13 mouse cellular contexts compared by ENCODE assay signal in genomic region chr9:102307656-102308055, GRCm38 (mm10). TPM values are rescaled to one million over a fixed set of nuclear protein-coding genes. Genes with fewer than 3 reads are reported as not detected.
DNase-seq lines count a peak whose midpoint lies in the region; ATAC-seq and TF ChIP-seq lines count a peak whose summit lies in the region.
"Had no signal": no experiment of that assay in that cellular context is flagged by ENCODE, and none has a peak within 500 bp of the region (broad histone marks: within the 10 kb centered on the region; RNA-seq: fewer than 3 reads in every experiment).

No protein-coding gene starts in this region.

- no peak for ATAC-seq in kidney, embryonic 16.5 days (ENCODE audit: low FRiP score, low TSS enrichment)
- ATAC-seq in neural tube, embryonic 13.5 days (ENCODE audit: low read depth): no peak
- ATAC-seq: liver, postnatal 0 days had no signal

- no peak overlapping the region for H3K4me2 ChIP-seq in kidney, embryonic 16.5 days (replicated peaks; ENCODE audit: low read depth, low read length)
- no peak overlapping the region for H3K4me2 ChIP-seq in neural tube, embryonic 13.5 days
- H3K4me2 ChIP-seq: limb, embryonic 12.5 days had no signal

- H3K27me3 ChIP-seq in heart, adult 2 months (ENCODE audit: control insufficient read depth, insufficient read depth, low read length): no peaks in the 10 kb centered on the region
- H3K27me3 ChIP-seq in kidney, embryonic 16.5 days (ENCODE audit: insufficient read depth, low read length): no peaks in the 10 kb centered on the region
- peaks cover 9% of the 10 kb centered on the region; the same call in 1 of the 2 replicates for H3K27me3 ChIP-seq in neural tube, embryonic 13.5 days
- H3K27me3 ChIP-seq in limb, embryonic 10.5 days (ENCODE audit: low read depth, poor library complexity, severe bottlenecking): peaks cover 19% of the 10 kb centered on the region; the same call in 1 of the 2 replicates

- no peak for TF ChIP-seq CTCF in heart, adult 2 months (IDR thresholded peaks at IDR 0.05)

- WGBS in heart, adult 2 months: 42% methylated on average over 4 of the region's 4 CpGs
- WGBS in kidney, embryonic 16.5 days: 35% methylated on average over 4 of the region's 4 CpGs
- WGBS in neural tube, embryonic 13.5 days: 8% methylated on average over 4 of the region's 4 CpGs
- 45% methylated on average over 4 of the region's 4 CpGs for WGBS in limb, embryonic 10.5 days

- TF ChIP-seq EP300 in heart, adult 2 months (IDR thresholded peaks at IDR 0.05; ENCODE audit: insufficient read depth, low read depth, low read length): no peak

- H3K79me2 ChIP-seq in heart, adult 2 months (replicated peaks; ENCODE audit: control insufficient read depth, insufficient read depth, low read length): no peaks in the 10 kb centered on the region

- H3K27ac ChIP-seq in heart, adult 2 months: peak overlapping the region; percentile 72
- H3K27ac ChIP-seq in kidney, embryonic 16.5 days (ENCODE audit: low read length): peak overlapping the region; percentile 67; the same call in 1 of the 2 replicates
- H3K27ac ChIP-seq in neural tube, embryonic 13.5 days (replicated peaks): peak overlapping the region; percentile 4; the same call in 1 of the 2 replicates
- no peak overlapping the region for H3K27ac ChIP-seq in limb, embryonic 10.5 days
- H3K27ac ChIP-seq: limb, embryonic 12.5 days had no signal

- intact Hi-C loops in heart, adult 2 months (cut with DNase I): loop anchor here (2.0 kb wide), 2 partner anchors 43 to 47 kb away; partner anchors contain the start of gene Ephb1

- H3K4me1 ChIP-seq in heart, adult 2 months (ENCODE audit: control insufficient read depth, insufficient read depth, low read length): peaks cover 11% of the 10 kb centered on the region
- H3K4me1 ChIP-seq in kidney, embryonic 16.5 days (ENCODE audit: insufficient read depth, low read length): no peaks in the 10 kb centered on the region
- peaks cover 45% of the 10 kb centered on the region for H3K4me1 ChIP-seq in neural tube, embryonic 13.5 days (replicated peaks)
- H3K4me1 ChIP-seq in limb, embryonic 10.5 days: peaks cover 31% of the 10 kb centered on the region

- peaks cover 5% of the 10 kb centered on the region; the same call in 1 of the 2 replicates for H3K9me3 ChIP-seq in kidney, embryonic 16.5 days (ENCODE audit: low read length)
- no peaks in the 10 kb centered on the region; the same call in 1 of the 2 replicates for H3K9me3 ChIP-seq in neural tube, embryonic 13.5 days
- H3K9me3 ChIP-seq in limb, embryonic 10.5 days (replicated peaks): no peaks in the 10 kb centered on the region

- DNase-seq in heart, adult 2 months: no peak
- DNase-seq in heart, adult 9 months (ENCODE audit: low spot score in 2 of 2): no peak
- no peak for DNase-seq in kidney, postnatal 10 days
- no peak for DNase-seq in neural tube, embryonic 10.5 days (ENCODE audit: extremely low spot score, low spot score)
- DNase-seq in urinary bladder, postnatal 14 days (ENCODE audit: low spot score): no peak
- DNase-seq in limb, embryonic 10.5 days (ENCODE audit: low spot score): no peak
- DNase-seq: liver, postnatal 0 days; right cerebral cortex, postnatal 14 days; thymus, postnatal 14 days had no signal

- H3K36me3 ChIP-seq in heart, adult 2 months (ENCODE audit: control insufficient read depth, insufficient read depth, low read length): no peaks in the 10 kb centered on the region
- no peaks in the 10 kb centered on the region for H3K36me3 ChIP-seq in kidney, embryonic 16.5 days (ENCODE audit: insufficient read depth, low read length)
- no peaks in the 10 kb centered on the region for H3K36me3 ChIP-seq in neural tube, embryonic 13.5 days
- H3K36me3 ChIP-seq in limb, embryonic 10.5 days: no peaks in the 10 kb centered on the region
- H3K36me3 ChIP-seq: limb, embryonic 12.5 days had no signal

- TF ChIP-seq POLR2A in heart, adult 2 months (IDR thresholded peaks at IDR 0.05; ENCODE audit: insufficient read depth, low read depth, low read length): no peak

- no peak overlapping the region for H3K4me3 ChIP-seq in heart, adult 2 months
- no peak overlapping the region for H3K4me3 ChIP-seq in kidney, embryonic 16.5 days (ENCODE audit: low read length)
- no peak overlapping the region for H3K4me3 ChIP-seq in neural tube, embryonic 13.5 days
- H3K4me3 ChIP-seq in limb, embryonic 10.5 days: no peak overlapping the region
- H3K4me3 ChIP-seq: erythroblast, embryonic 14.5 days; limb, embryonic 12.5 days had no signal

- H3K9ac ChIP-seq in heart, adult 2 months (ENCODE audit: low read depth, low read length): no peak overlapping the region
- no peak overlapping the region for H3K9ac ChIP-seq in kidney, embryonic 16.5 days (replicated peaks; ENCODE audit: low read length)
- no peak overlapping the region for H3K9ac ChIP-seq in neural tube, embryonic 13.5 days
- H3K9ac ChIP-seq: limb, embryonic 12.5 days; liver, postnatal 0 days had no signal

RNA-seq across cellular contexts. Expression of gene Ephb1, which starts 46.8 kb away (rescaled TPM):
- total RNA-seq in heart, adult 2 months (2021): 10 to 100 TPM; 21.2 to 23.3 TPM
- polyA plus RNA-seq in heart, adult 2 months (2012; rRNA removed): 2.8 and 3.1 TPM in 2 replicates
- 4.1 and 4.4 TPM in 2 replicates for polyA plus RNA-seq in kidney, embryonic 16.5 days (2015; fragmentation: Nextera tagmentation; extraction: Ambion mirVana)
- polyA plus RNA-seq in neural tube, embryonic 13.5 days (2015; fragmentation: Nextera tagmentation; extraction: Ambion mirVana): 30.4 and 33.6 TPM in 2 replicates
- polyA plus RNA-seq in limb, embryonic 10.5 days (2016; fragmentation: Nextera tagmentation; extraction: Ambion mirVana): 1.1 and 1.2 TPM in 2 replicates
- polyA plus RNA-seq: erythroblast, embryonic 14.5 days had no signal
